Mouse (Mus musculus) limb, embryonic 13.5 days (tissue): ENCODE results near the gene Wnt7a. TPM values are rescaled to one million over a fixed set of nuclear protein-coding genes. Genes with fewer than 3 reads are reported as not detected.

Source experiments
- ATAC-seq: fragments of 200-750 bp; cut with Nextera tagmentation; 2 replicates; pipeline ENCODE4 v1.8.0; 2017; ENCODE audit warnings: low read depth, moderate number of reproducible peaks, moderate TSS enrichment; ENCODE audit not compliant: low FRiP score
- H3K27ac ChIP-seq: fragments of 300-500 bp; sonication (generic); 2 replicates; pipeline ENCODE4 v1.5.1; 2015; ENCODE audit warnings: inconsistent platforms, mild to moderate bottlenecking, moderate library complexity
- H3K27me3 ChIP-seq: fragments of 300-500 bp; sonication (generic); 2 replicates; pipeline ENCODE4 v1.6.1; 2015; ENCODE audit warnings: mild to moderate bottlenecking, inconsistent platforms
- H3K36me3 ChIP-seq: fragments of 300-500 bp; sonication (generic); 2 replicates; pipeline ENCODE4 v1.6.1; 2015; ENCODE audit warnings: inconsistent platforms, mild to moderate bottlenecking, moderate library complexity
- H3K4me1 ChIP-seq: fragments of 300-500 bp; sonication (generic); 2 replicates; pipeline ENCODE4 v1.6.1; 2015; ENCODE audit warnings: inconsistent platforms
- H3K4me2 ChIP-seq: fragments of 300-500 bp; sonication (generic); replicated peaks from 2 replicates; pipeline ENCODE4 v1.6.1; 2015; ENCODE audit warnings: inconsistent platforms, mild to moderate bottlenecking, moderate library complexity
- H3K4me3 ChIP-seq: fragments of 300-500 bp; sonication (generic); 2 replicates; pipeline ENCODE4 v1.5.1; 2015; ENCODE audit warnings: moderate library complexity, mild to moderate bottlenecking, inconsistent platforms
- H3K9ac ChIP-seq: fragments of 300-500 bp; sonication (generic); 2 replicates; pipeline ENCODE4 v1.6.1; 2015; ENCODE audit warnings: mild to moderate bottlenecking, inconsistent platforms
- H3K9me3 ChIP-seq: fragments of 300-500 bp; sonication (generic); 2 replicates; pipeline ENCODE4 v1.6.1; 2016; ENCODE audit warnings: inconsistent platforms
- WGBS: fragments of 180-500 bp; shearing (Covaris S2); methylation state at CpG from one replicate; pipeline ENCODE4 v1.1.7; 2015; 5-methylcytosine and 5-hydroxymethylcytosine counted together
- polyA plus RNA-seq: library from polyadenylated mRNA; unstranded; fragments of >200 nt; fragmentation: Nextera tagmentation; extraction: Ambion mirVana; gene quantifications from 2 replicates; pipeline ENCODE4 v1.2.1, GENCODE M21; 2015

Wnt7a gene
- polyA plus RNA-seq, 1 experiment from 2014 or later = 5.6 TPM

GRCm38 (mm10) chr6:91414890-91415289, 3.7 kb upstream of the Wnt7a start:
- H3K36me3 ChIP-seq = no peaks in the 10 kb centered on the region
- H3K4me2 ChIP-seq = no peak overlapping the region
- no peak overlapping the region for H3K27ac ChIP-seq
- WGBS = 4% methylated on average over 4 of the region's 4 CpGs
- H3K27me3 ChIP-seq = peaks cover 86% of the 10 kb centered on the region
- H3K4me3 ChIP-seq = no peak overlapping the region
- no peak for ATAC-seq
- no peak overlapping the region for H3K9ac ChIP-seq
- peaks cover 17% of the 10 kb centered on the region for H3K4me1 ChIP-seq
- H3K9me3 ChIP-seq = no peaks in the 10 kb centered on the region

- no peaks in the 10 kb centered on the region for H3K36me3 ChIP-seq
- H3K4me3 ChIP-seq = peak overlapping the region; percentile 54
- H3K27ac ChIP-seq = no peak overlapping the region
- under 1% methylated on average over 44 of the region's 47 CpGs for WGBS
- H3K4me1 ChIP-seq = peaks cover 27% of the 10 kb centered on the region
- peak overlapping the region; percentile 59 for H3K9ac ChIP-seq
- H3K4me2 ChIP-seq = peak overlapping the region; percentile 95
- peaks cover 98% of the 10 kb centered on the region for H3K27me3 ChIP-seq
- ATAC-seq = 0 out of 2 replicates have a peak, but pooled peaks have one; percentile 26
- no peaks in the 10 kb centered on the region for H3K9me3 ChIP-seq
Observed at GRCm38 (mm10) chr6:91411369-91411981, 312 bp upstream of the Wnt7a start.

GRCm38 (mm10) chr6:91410168-91410780, 889 bp downstream of the Wnt7a start:
- 1% methylated on average over 26 of the region's 26 CpGs for WGBS
- no peak overlapping the region; the same call in 1 of the 2 replicates for H3K9ac ChIP-seq
- peak overlapping the region; percentile 95 for H3K4me2 ChIP-seq
- no peaks in the 10 kb centered on the region for H3K36me3 ChIP-seq
- no peak for ATAC-seq
- H3K4me3 ChIP-seq = peak overlapping the region; percentile 54
- H3K27me3 ChIP-seq = peaks cover 93% of the 10 kb centered on the region
- peaks cover 27% of the 10 kb centered on the region for H3K4me1 ChIP-seq
- H3K9me3 ChIP-seq = no peaks in the 10 kb centered on the region
- H3K27ac ChIP-seq = no peak overlapping the region

GRCm38 (mm10) chr6:91409448-91410167, 1.6 kb downstream of the Wnt7a start:
- under 1% methylated on average over 34 of the region's 34 CpGs for WGBS
- H3K27ac ChIP-seq = no peak overlapping the region
- peaks cover 89% of the 10 kb centered on the region for H3K27me3 ChIP-seq
- peak overlapping the region; percentile 25; the same call in 1 of the 2 replicates for H3K9ac ChIP-seq
- H3K4me2 ChIP-seq = peak overlapping the region; percentile 95
- H3K9me3 ChIP-seq = no peaks in the 10 kb centered on the region
- peaks cover 27% of the 10 kb centered on the region for H3K4me1 ChIP-seq
- no peaks in the 10 kb centered on the region for H3K36me3 ChIP-seq
- ATAC-seq = no peak
- peak overlapping the region; percentile 54 for H3K4me3 ChIP-seq

- Histone ChIP-seq H3K9ac (no peak overlapping the region), H3K4me1 (peaks cover 27% of the 10 kb centered on the region), H3K4me3 (no peak overlapping the region), H3K9me3 (no peaks in the 10 kb centered on the region), H3K27ac (no peak overlapping the region), H3K27me3 (peaks cover 85% of the 10 kb centered on the region), H3K4me2 (no peak overlapping the region; the same call in 1 of the 2 replicates), H3K36me3 (no peaks in the 10 kb centered on the region)
- ATAC-seq = no peak
- WGBS = 81% methylated on average over 13 of the region's 13 CpGs
Observed at GRCm38 (mm10) chr6:91408616-91409015, 2.5 kb downstream of the Wnt7a start.

GRCm38 (mm10) chr6:91401591-91401990, 9.6 kb downstream of the Wnt7a start:
- Histone ChIP-seq H3K9me3 (no peaks in the 10 kb centered on the region), H3K4me3 (no peak overlapping the region), H3K27me3 (peaks cover 26% of the 10 kb centered on the region), H3K9ac (no peak overlapping the region), H3K4me2 (no peak overlapping the region), H3K27ac (no peak overlapping the region), H3K4me1 (no peaks in the 10 kb centered on the region), H3K36me3 (no peaks in the 10 kb centered on the region)
- no peak for ATAC-seq
- WGBS = 74% methylated on average over 5 of the region's 5 CpGs

GRCm38 (mm10) chr6:91400514-91400913, 10.6 kb downstream of the Wnt7a start:
- Histone ChIP-seq H3K9me3 (no peaks in the 10 kb centered on the region), H3K4me2 (no peak overlapping the region), H3K4me1 (no peaks in the 10 kb centered on the region), H3K9ac (no peak overlapping the region), H3K4me3 (no peak overlapping the region), H3K27me3 (peaks cover 18% of the 10 kb centered on the region), H3K36me3 (no peaks in the 10 kb centered on the region), H3K27ac (no peak overlapping the region)
- 76% methylated on average over 12 of the region's 12 CpGs for WGBS
- no peak for ATAC-seq

GRCm38 (mm10) chr6:91392475-91393174, 18.5 kb downstream of the Wnt7a start:
- Histone ChIP-seq H3K27me3 (peaks cover 6% of the 10 kb centered on the region; the same call in 1 of the 2 replicates), H3K9ac (no peak overlapping the region), H3K4me2 (no peak overlapping the region), H3K4me3 (no peak overlapping the region), H3K27ac (no peak overlapping the region), H3K9me3 (no peaks in the 10 kb centered on the region), H3K4me1 (no peaks in the 10 kb centered on the region), H3K36me3 (no peaks in the 10 kb centered on the region)
- WGBS = 80% methylated on average over 5 of the region's 5 CpGs
- ATAC-seq = no peak

- no peak for ATAC-seq
- Histone ChIP-seq H3K4me2 (no peak overlapping the region), H3K27me3 (peaks cover 6% of the 10 kb centered on the region; the same call in 1 of the 2 replicates), H3K4me3 (no peak overlapping the region), H3K4me1 (no peaks in the 10 kb centered on the region), H3K9ac (no peak overlapping the region), H3K27ac (no peak overlapping the region), H3K9me3 (no peaks in the 10 kb centered on the region), H3K36me3 (no peaks in the 10 kb centered on the region)
- 71% methylated on average over 4 of the region's 4 CpGs for WGBS
Observed at GRCm38 (mm10) chr6:91389141-91389540, 22.0 kb downstream of the Wnt7a start.

- no peak for ATAC-seq
- WGBS = 77% methylated on average over 2 of the region's 2 CpGs
- no peak overlapping the region for H3K27ac ChIP-seq
Observed at GRCm38 (mm10) chr6:91384415-91384814, 26.7 kb downstream of the Wnt7a start.

GRCm38 (mm10) chr6:91383871-91384270, 27.3 kb downstream of the Wnt7a start:
- Histone ChIP-seq H3K27me3 (peaks cover 3% of the 10 kb centered on the region; the same call in 1 of the 2 replicates), H3K4me2 (no peak overlapping the region), H3K4me3 (no peak overlapping the region), H3K9me3 (no peaks in the 10 kb centered on the region), H3K9ac (no peak overlapping the region), H3K27ac (no peak overlapping the region), H3K36me3 (no peaks in the 10 kb centered on the region), H3K4me1 (no peaks in the 10 kb centered on the region)
- no peak for ATAC-seq
- WGBS = 54% methylated on average over 2 of the region's 2 CpGs

More at GRCm38 (mm10) chr6:91384415-91384814, 26.7 kb downstream of the Wnt7a start:
- no peak overlapping the region for H3K4me3 ChIP-seq
- H3K9me3 ChIP-seq = no peaks in the 10 kb centered on the region
- no peak overlapping the region for H3K9ac ChIP-seq
- no peak overlapping the region for H3K4me2 ChIP-seq
- no peaks in the 10 kb centered on the region for H3K36me3 ChIP-seq
- no peaks in the 10 kb centered on the region for H3K4me1 ChIP-seq
- peaks cover 6% of the 10 kb centered on the region; the same call in 1 of the 2 replicates for H3K27me3 ChIP-seq

- H3K27ac ChIP-seq = no peak overlapping the region
- no peaks in the 10 kb centered on the region for H3K4me1 ChIP-seq
- H3K27me3 ChIP-seq = peaks cover 3% of the 10 kb centered on the region; the same call in 1 of the 2 replicates
- no peaks in the 10 kb centered on the region for H3K36me3 ChIP-seq
- H3K4me3 ChIP-seq = no peak overlapping the region
- WGBS = 83% methylated on average over 1 of the region's 1 CpGs
- no peak for ATAC-seq
- H3K9ac ChIP-seq = no peak overlapping the region
- H3K9me3 ChIP-seq = no peaks in the 10 kb centered on the region
- H3K4me2 ChIP-seq = no peak overlapping the region
Observed at GRCm38 (mm10) chr6:91383303-91383702, 27.9 kb downstream of the Wnt7a start.
